Mouse (Mus musculus) stomach, postnatal 0 days (tissue): ENCODE results near the gene Sall1.

Source experiments
- CTCF ChIP-seq: IDR thresholded peaks from 2 replicates; pipeline ENCODE4 v1.5.1; 2016; ENCODE audit warnings: antibody characterized with exemption, low read depth, mild to moderate bottlenecking, moderate library complexity
- EP300 ChIP-seq: optimal IDR thresholded peaks from 2 replicates; pipeline ENCODE3; 2016; ENCODE audit warnings: antibody characterized with exemption

- no peak for TF ChIP-seq CTCF
- no peak for TF ChIP-seq EP300
These were observed 20.1 kb upstream of the Sall1 start for GRCm38 (mm10) chr8:89064042-89064441.
